Mouse (Mus musculus): ENCODE data around the gene Krtap26-1. TPM values are rescaled to one million over a fixed set of nuclear protein-coding genes. Genes with fewer than 3 reads are reported as not detected.

Gene Krtap26-1
- polyA plus RNA-seq, 1 experiment from 2014 or later: not detected

- H3K27me3 ChIP-seq (ENCODE audit: control insufficient read depth, insufficient read depth, low read length): no peaks in the 10 kb centered on the region
- no peak overlapping the region for H3K4me3 ChIP-seq (ENCODE audit: low read depth, low read length)
- H3K9me3 ChIP-seq (ENCODE audit: control insufficient read depth, low read length): no peaks in the 10 kb centered on the region
- no peak overlapping the region for H3K27ac ChIP-seq (ENCODE audit: low read depth, low read length)
- no peaks in the 10 kb centered on the region for H3K4me1 ChIP-seq (replicated peaks; ENCODE audit: control insufficient read depth, insufficient read depth, low read length)
- no peak for ATAC-seq (ENCODE audit: low FRiP score)
- H3K36me3 ChIP-seq (ENCODE audit: control insufficient read depth, insufficient read depth, low read length): no peaks in the 10 kb centered on the region
- 75% methylated on average over 16 of the region's 16 CpGs for WGBS
- H3K4me2 ChIP-seq (replicated peaks; ENCODE audit: low read depth, low read length): no peak overlapping the region
- H3K9ac ChIP-seq (ENCODE audit: low read depth, low read length): no peak overlapping the region
- no peak for DNase-seq (ENCODE audit: low spot score)
Observed at GRCm38 (mm10) chr16:88599504-88600237, 47.9 kb downstream of the Krtap26-1 start.

Other genes with a start within 250 kb of the Krtap26-1 start
- gene Cldn17, start 140.8 kb downstream of the Krtap26-1 start, polyA plus RNA-seq (2014; fragmentation: Nextera tagmentation; extraction: Ambion mirVana): not detected in 2 replicates
- 1.1 and 1.5 TPM in 2 replicates for gene Cldn8, start 84.6 kb downstream of the Krtap26-1 start, polyA plus RNA-seq (2014; fragmentation: Nextera tagmentation; extraction: Ambion mirVana)
- gene Krtap24-1, start 35.5 kb downstream of the Krtap26-1 start, polyA plus RNA-seq (2014; fragmentation: Nextera tagmentation; extraction: Ambion mirVana): not detected in 2 replicates
- not detected in 2 replicates for gene 2310079G19Rik, start 20.1 kb downstream of the Krtap26-1 start, polyA plus RNA-seq (2014; fragmentation: Nextera tagmentation; extraction: Ambion mirVana)
- gene Krtap27-1, start 23.9 kb upstream of the Krtap26-1 start, polyA plus RNA-seq (2014; fragmentation: Nextera tagmentation; extraction: Ambion mirVana): not detected in 2 replicates
- gene 2310061N02Rik, start 60.2 kb upstream of the Krtap26-1 start, polyA plus RNA-seq (2014; fragmentation: Nextera tagmentation; extraction: Ambion mirVana): not detected in 2 replicates
- not detected in 2 replicates for gene Krtap13-1, start 81.1 kb upstream of the Krtap26-1 start, polyA plus RNA-seq (2014; fragmentation: Nextera tagmentation; extraction: Ambion mirVana)
- gene Krtap13, start 103.8 kb upstream of the Krtap26-1 start, polyA plus RNA-seq (2014; fragmentation: Nextera tagmentation; extraction: Ambion mirVana): not detected in 2 replicates
- not detected in 2 replicates for gene 2310034C09Rik, start 111.1 kb upstream of the Krtap26-1 start, polyA plus RNA-seq (2014; fragmentation: Nextera tagmentation; extraction: Ambion mirVana)
- not detected in 2 replicates for gene 2310057N15Rik, start 126.4 kb upstream of the Krtap26-1 start, polyA plus RNA-seq (2014; fragmentation: Nextera tagmentation; extraction: Ambion mirVana)
- not detected in 2 replicates for gene Gm5965, start 130.1 kb upstream of the Krtap26-1 start, polyA plus RNA-seq (2014; fragmentation: Nextera tagmentation; extraction: Ambion mirVana)
- not detected in 2 replicates for gene Gm20741, start 164.4 kb upstream of the Krtap26-1 start, polyA plus RNA-seq (2014; fragmentation: Nextera tagmentation; extraction: Ambion mirVana)
- gene Krtap15, start 172.4 kb upstream of the Krtap26-1 start, polyA plus RNA-seq (2014; fragmentation: Nextera tagmentation; extraction: Ambion mirVana): not detected in 2 replicates
- not detected in 2 replicates for gene Krtap14, start 178.3 kb upstream of the Krtap26-1 start, polyA plus RNA-seq (2014; fragmentation: Nextera tagmentation; extraction: Ambion mirVana)
- not detected in 2 replicates for gene Krtap19-1, start 221.6 kb upstream of the Krtap26-1 start, polyA plus RNA-seq (2014; fragmentation: Nextera tagmentation; extraction: Ambion mirVana)
- not detected in 2 replicates for gene Krtap19-2, start 226.5 kb upstream of the Krtap26-1 start, polyA plus RNA-seq (2014; fragmentation: Nextera tagmentation; extraction: Ambion mirVana)
- gene Krtap19-3, start 230.2 kb upstream of the Krtap26-1 start, polyA plus RNA-seq (2014; fragmentation: Nextera tagmentation; extraction: Ambion mirVana): not detected in 2 replicates
- gene Krtap19-4, start 237.3 kb upstream of the Krtap26-1 start, polyA plus RNA-seq (2014; fragmentation: Nextera tagmentation; extraction: Ambion mirVana): not detected in 2 replicates
- not detected in 2 replicates for gene Krtap19-5, start 248.7 kb upstream of the Krtap26-1 start, polyA plus RNA-seq (2014; fragmentation: Nextera tagmentation; extraction: Ambion mirVana)